Mouse (Mus musculus) stomach, embryonic 15.5 days (tissue): ENCODE data around the gene Trnt1. TPM values are rescaled to one million over a fixed set of nuclear protein-coding genes. Genes with fewer than 3 reads are reported as not detected.

ENCODE experiments used
- ATAC-seq: fragments of 200-750 bp; cut with Nextera tagmentation; 2 replicates; pipeline ENCODE4 v1.8.0; 2017; ENCODE audit warnings: low read depth, moderate number of reproducible peaks, moderate TSS enrichment; ENCODE audit not compliant: insufficient read depth, low FRiP score
- H3K27ac ChIP-seq: fragments of 300-500 bp; sonication (generic); 2 replicates; pipeline ENCODE4 v1.5.1; 2015; ENCODE audit warnings: mild to moderate bottlenecking, inconsistent platforms
- H3K27me3 ChIP-seq: fragments of 300-500 bp; sonication (generic); replicated peaks from 2 replicates; pipeline ENCODE4 v1.6.1; 2015; ENCODE audit warnings: inconsistent platforms
- H3K36me3 ChIP-seq: fragments of 300-500 bp; sonication (generic); 2 replicates; pipeline ENCODE4 v1.6.1; 2015; ENCODE audit warnings: inconsistent platforms
- H3K4me1 ChIP-seq: fragments of 300-500 bp; sonication (generic); 2 replicates; pipeline ENCODE4 v1.6.1; 2015; ENCODE audit warnings: inconsistent platforms
- H3K4me2 ChIP-seq: fragments of 300-500 bp; sonication (generic); 2 replicates; pipeline ENCODE4 v1.6.1; 2015; ENCODE audit warnings: mild to moderate bottlenecking, inconsistent platforms
- H3K4me3 ChIP-seq: fragments of 300-500 bp; sonication (generic); replicated peaks from 2 replicates; pipeline ENCODE4 v1.5.1; 2015; ENCODE audit warnings: inconsistent platforms
- H3K9ac ChIP-seq: fragments of 300-500 bp; sonication (generic); 2 replicates; pipeline ENCODE4 v1.6.1; 2015; ENCODE audit warnings: inconsistent platforms
- H3K9me3 ChIP-seq: fragments of 300-500 bp; sonication (generic); 2 replicates; pipeline ENCODE4 v1.6.1; 2016; ENCODE audit warnings: inconsistent platforms
- WGBS: fragments of 180-500 bp; shearing (Covaris S2); methylation state at CpG from one replicate; pipeline ENCODE4 v1.1.7; 2015; 5-methylcytosine and 5-hydroxymethylcytosine counted together
- polyA plus RNA-seq: library from polyadenylated mRNA; unstranded; fragments of >200 nt; fragmentation: Nextera tagmentation; extraction: Ambion mirVana; gene quantifications from 2 replicates; pipeline ENCODE4 v1.2.1, GENCODE M21; 2015

The Trnt1 gene
- polyA plus RNA-seq, result 52.5 and 56.7 TPM in 2 replicates

DNA sequence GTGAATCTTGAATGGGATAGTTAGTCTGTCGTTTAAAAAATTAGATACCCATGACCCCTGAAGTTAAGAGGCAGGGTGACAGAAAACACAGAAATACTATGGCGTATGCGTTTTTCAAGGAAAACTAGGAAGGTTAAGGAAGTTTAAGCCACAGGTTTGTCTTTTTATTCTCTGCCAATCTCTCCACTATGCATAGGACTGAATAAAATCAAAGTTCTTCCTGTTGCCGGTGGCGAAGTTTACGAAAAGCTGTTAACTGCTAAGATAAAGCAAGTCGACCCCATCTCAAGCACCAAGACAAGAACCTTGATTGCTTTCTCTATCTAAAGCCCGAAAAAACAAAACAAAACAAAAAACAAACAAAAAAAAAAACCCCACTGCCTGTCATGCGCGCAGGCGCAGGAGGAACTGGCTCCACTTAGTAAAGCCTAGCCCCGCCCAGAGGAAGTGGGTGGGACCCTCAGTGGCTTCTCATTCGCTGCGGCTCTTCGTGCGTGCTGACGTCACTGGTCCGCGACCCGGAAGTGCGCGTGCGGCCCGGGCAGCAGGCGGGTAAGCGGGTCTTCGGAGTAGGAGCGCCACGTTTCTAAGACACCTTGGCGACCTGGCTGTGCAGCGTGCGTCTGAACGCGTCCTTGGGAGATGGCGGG, at the start of gene Trnt1:
TSS of gene Trnt1 (plus strand) at position 481 of the 650 bp plus-strand sequence.
- peak within 1 kb of the TSS; percentile 48; the same call in 1 of the 2 replicates for H3K27ac ChIP-seq
- H3K4me1 ChIP-seq, result peaks cover 9% of the 10 kb centered on the region
- H3K4me2 ChIP-seq, result peak within 1 kb of the TSS; percentile 87
- ATAC-seq, result peak; percentile 100
- no peaks in the 10 kb centered on the region for H3K27me3 ChIP-seq
- H3K36me3 ChIP-seq, result peaks cover 4% of the 10 kb centered on the region; the same call in 1 of the 2 replicates
- peak within 1 kb of the TSS; percentile 89 for H3K4me3 ChIP-seq
- H3K9ac ChIP-seq, result peak within 1 kb of the TSS; percentile 53
- H3K9me3 ChIP-seq, result no peaks in the 10 kb centered on the region
- 8% methylated on average over 35 of the region's 35 CpGs for WGBS

DNA sequence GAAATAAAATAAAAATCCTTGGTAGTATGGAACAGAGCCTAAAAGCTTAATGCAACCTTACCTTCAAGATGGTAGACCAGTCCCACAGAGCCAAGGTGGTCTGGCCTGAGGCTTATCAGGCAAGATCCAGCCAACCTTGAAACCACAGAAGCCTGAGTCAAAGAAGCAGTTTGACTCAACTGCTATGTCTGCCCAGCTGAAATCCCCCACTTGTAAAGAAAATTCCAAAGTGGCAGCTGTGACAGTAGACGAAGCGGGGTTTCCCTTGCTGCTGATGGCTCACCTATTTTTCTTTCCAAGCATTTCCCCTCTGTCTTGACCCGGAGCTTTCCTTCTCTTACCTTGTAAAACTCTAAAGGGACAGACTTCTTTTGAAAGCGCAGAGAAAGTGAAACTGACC, 43.3 kb upstream of the Trnt1 start:
- no peak overlapping the region for H3K9ac ChIP-seq
- no peaks in the 10 kb centered on the region for H3K4me1 ChIP-seq
- WGBS, result 78% methylated on average over 4 of the region's 4 CpGs
- H3K27ac ChIP-seq, result no peak overlapping the region
- no peak overlapping the region for H3K4me2 ChIP-seq
- no peaks in the 10 kb centered on the region for H3K27me3 ChIP-seq
- no peak for ATAC-seq
- no peaks in the 10 kb centered on the region for H3K36me3 ChIP-seq
- H3K4me3 ChIP-seq, result no peak overlapping the region
- H3K9me3 ChIP-seq, result no peaks in the 10 kb centered on the region

GRCm38 (mm10) chr6:106726078-106726477, 42.8 kb upstream of the Trnt1 start:
- Histone ChIP-seq H3K9ac (no peak overlapping the region), H3K4me3 (no peak overlapping the region), H3K4me1 (no peaks in the 10 kb centered on the region), H3K36me3 (no peaks in the 10 kb centered on the region), H3K9me3 (no peaks in the 10 kb centered on the region), H3K4me2 (no peak overlapping the region), H3K27me3 (no peaks in the 10 kb centered on the region), H3K27ac (no peak overlapping the region)
- 70% methylated on average over 6 of the region's 6 CpGs for WGBS
- ATAC-seq, result no peak

DNA sequence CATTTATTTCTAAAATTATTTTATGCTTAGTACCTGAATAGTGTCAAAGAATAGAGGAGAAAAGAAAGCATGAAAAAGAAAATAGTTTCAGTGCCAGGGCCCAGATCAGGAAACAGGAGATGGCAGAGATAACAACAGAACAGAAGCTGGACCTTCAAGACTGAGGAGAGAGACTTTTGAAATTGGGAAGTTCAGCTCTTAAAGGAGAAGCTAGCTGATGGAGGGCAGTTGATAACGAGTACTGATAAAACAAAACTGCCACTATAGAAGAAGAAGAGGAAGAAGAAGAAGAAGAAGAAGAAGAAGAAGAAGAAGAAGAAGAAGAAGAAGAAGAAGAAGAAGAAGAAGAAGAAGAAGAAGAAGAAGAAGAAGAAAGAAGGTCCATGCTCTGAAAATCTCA, 41.2 kb upstream of the Trnt1 start:
- H3K27me3 ChIP-seq, result no peaks in the 10 kb centered on the region
- no peaks in the 10 kb centered on the region for H3K36me3 ChIP-seq
- no peaks in the 10 kb centered on the region for H3K9me3 ChIP-seq
- no peaks in the 10 kb centered on the region for H3K4me1 ChIP-seq
- 85% methylated on average over 1 of the region's 1 CpGs for WGBS
- no peak overlapping the region for H3K4me2 ChIP-seq
- no peak overlapping the region for H3K27ac ChIP-seq
- no peak overlapping the region for H3K9ac ChIP-seq
- no peak for ATAC-seq
- no peak overlapping the region for H3K4me3 ChIP-seq

DNA sequence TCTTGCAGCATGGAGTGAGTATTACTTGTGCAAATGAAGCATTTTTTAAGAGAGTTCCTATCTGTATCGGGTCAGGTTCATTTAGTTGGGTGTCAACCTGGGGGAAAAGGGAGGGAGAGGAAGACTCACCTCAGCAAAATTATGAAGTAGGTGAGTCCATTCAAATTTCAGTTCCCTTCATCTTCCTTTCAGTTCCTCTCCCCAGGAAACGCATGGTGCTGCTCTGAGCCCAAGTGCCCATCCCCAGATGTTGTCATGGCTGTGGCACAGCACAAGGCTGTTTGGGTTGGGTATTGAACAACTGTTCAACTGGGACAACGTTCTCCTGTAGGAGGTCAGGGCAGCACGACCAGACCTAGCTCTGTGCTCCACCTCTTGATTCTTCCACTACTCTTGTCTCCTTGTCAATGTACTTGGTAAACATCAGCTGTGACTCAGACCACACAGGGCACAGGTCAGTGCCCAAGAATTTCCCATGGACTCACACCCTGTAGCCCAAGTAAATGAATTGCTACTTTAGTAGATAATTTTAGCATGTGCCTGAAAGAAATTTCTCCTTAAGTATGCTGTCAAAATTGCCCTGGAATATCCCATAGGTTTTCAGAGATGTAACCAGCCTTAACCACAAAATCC, 39.1 kb upstream of the Trnt1 start:
- Histone ChIP-seq H3K9ac (no peak overlapping the region), H3K4me2 (no peak overlapping the region), H3K4me1 (no peaks in the 10 kb centered on the region), H3K27me3 (no peaks in the 10 kb centered on the region), H3K4me3 (no peak overlapping the region), H3K9me3 (no peaks in the 10 kb centered on the region), H3K36me3 (no peaks in the 10 kb centered on the region), H3K27ac (no peak overlapping the region)
- no peak for ATAC-seq
- WGBS, result 65% methylated on average over 4 of the region's 4 CpGs

- Histone ChIP-seq H3K36me3 (no peaks in the 10 kb centered on the region), H3K4me3 (no peak overlapping the region), H3K9me3 (no peaks in the 10 kb centered on the region), H3K4me1 (no peaks in the 10 kb centered on the region), H3K9ac (no peak overlapping the region), H3K27me3 (no peaks in the 10 kb centered on the region), H3K4me2 (no peak overlapping the region), H3K27ac (no peak overlapping the region)
- 77% methylated on average over 4 of the region's 4 CpGs for WGBS
- ATAC-seq, result no peak
Measured at GRCm38 (mm10) chr6:106732563-106732962, 36.4 kb upstream of the Trnt1 start.

- 71% methylated on average over 3 of the region's 3 CpGs for WGBS
Measured at GRCm38 (mm10) chr6:106738229-106738628, 30.7 kb upstream of the Trnt1 start.

DNA sequence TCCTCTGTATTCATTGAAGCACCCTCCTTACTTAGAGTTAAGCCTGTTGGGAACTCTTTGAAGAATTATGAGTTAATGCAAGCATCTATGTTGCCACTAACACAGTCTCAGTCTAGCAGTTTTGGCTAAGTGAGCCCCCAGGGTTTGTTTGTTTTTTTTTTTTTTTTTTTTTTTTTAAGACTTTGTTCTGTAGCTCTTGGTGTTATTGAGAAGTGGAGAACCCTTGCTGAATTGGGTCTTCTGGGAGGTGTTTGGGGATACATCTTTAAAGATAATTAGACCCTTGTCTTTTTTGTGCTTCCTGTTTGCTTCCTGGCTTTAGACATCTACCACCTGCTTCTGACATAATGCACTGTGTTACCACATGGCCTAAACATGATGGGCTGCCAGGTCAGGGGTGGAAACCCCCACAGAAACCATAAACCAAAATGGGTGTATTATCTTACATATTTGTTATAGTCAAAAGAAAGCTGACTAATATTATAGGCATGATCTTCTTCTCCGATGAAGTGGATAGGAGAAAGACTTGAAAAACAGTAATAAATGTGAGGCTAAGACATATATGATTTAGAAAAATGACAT, 28.6 kb upstream of the Trnt1 start:
- WGBS, result 72% methylated on average over 1 of the region's 1 CpGs
- no peaks in the 10 kb centered on the region for H3K36me3 ChIP-seq
- H3K4me1 ChIP-seq, result no peaks in the 10 kb centered on the region
- H3K27me3 ChIP-seq, result no peaks in the 10 kb centered on the region
- no peaks in the 10 kb centered on the region for H3K9me3 ChIP-seq
- no peak overlapping the region for H3K4me3 ChIP-seq
- H3K27ac ChIP-seq, result no peak overlapping the region
- H3K9ac ChIP-seq, result no peak overlapping the region
- H3K4me2 ChIP-seq, result no peak overlapping the region
- no peak for ATAC-seq

More at GRCm38 (mm10) chr6:106738229-106738628, 30.7 kb upstream of the Trnt1 start:
- H3K4me3 ChIP-seq, result no peak overlapping the region
- no peak overlapping the region for H3K27ac ChIP-seq
- H3K36me3 ChIP-seq, result no peaks in the 10 kb centered on the region
- H3K9me3 ChIP-seq, result no peaks in the 10 kb centered on the region
- no peak for ATAC-seq
- H3K4me1 ChIP-seq, result no peaks in the 10 kb centered on the region
- H3K27me3 ChIP-seq, result no peaks in the 10 kb centered on the region
- no peak overlapping the region for H3K9ac ChIP-seq
- no peak overlapping the region for H3K4me2 ChIP-seq

DNA sequence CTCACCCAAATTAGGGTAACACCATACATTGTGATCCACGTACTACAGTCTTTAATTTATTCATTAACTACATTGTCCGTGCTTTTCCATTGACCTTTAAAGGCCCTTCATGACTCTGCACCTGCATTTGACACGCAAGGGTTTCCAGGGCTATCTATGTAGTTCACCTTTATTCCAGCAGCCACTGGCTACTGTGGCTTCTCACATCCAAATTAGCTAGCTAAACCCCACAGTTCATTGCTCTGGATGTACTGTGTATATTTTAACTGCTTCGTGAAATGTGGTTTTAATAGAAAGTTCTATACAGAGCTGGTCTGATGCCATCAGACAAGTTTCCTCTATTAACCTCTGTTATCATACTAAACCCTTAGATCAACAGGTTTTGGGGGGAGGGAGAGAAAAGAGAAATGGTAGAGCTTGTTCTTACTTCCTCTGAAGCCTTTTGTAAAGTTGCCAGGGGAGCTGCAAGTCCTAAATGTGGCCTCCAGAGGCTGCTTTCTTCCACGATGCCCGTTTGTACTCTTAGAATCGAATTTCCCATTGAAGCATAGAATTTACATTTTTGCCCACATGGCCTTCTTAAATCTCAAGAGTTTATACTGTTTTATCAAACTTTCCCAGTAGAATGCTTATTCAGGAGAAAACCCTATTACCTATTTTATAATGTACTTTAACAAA, 25.2 kb upstream of the Trnt1 start:
- no peaks in the 10 kb centered on the region for H3K36me3 ChIP-seq
- no peak for ATAC-seq
- H3K27ac ChIP-seq, result no peak overlapping the region
- no peak overlapping the region for H3K9ac ChIP-seq
- no peaks in the 10 kb centered on the region for H3K9me3 ChIP-seq
- no peaks in the 10 kb centered on the region for H3K4me1 ChIP-seq
- no peaks in the 10 kb centered on the region for H3K27me3 ChIP-seq
- no peak overlapping the region for H3K4me2 ChIP-seq
- H3K4me3 ChIP-seq, result no peak overlapping the region
- 78% methylated on average over 7 of the region's 7 CpGs for WGBS

GRCm38 (mm10) chr6:106745673-106746394, 23.1 kb upstream of the Trnt1 start:
- no peak overlapping the region for H3K9ac ChIP-seq
- no peaks in the 10 kb centered on the region for H3K4me1 ChIP-seq
- WGBS, result 62% methylated on average over 7 of the region's 7 CpGs
- no peak overlapping the region for H3K4me3 ChIP-seq
- H3K9me3 ChIP-seq, result no peaks in the 10 kb centered on the region
- H3K27ac ChIP-seq, result no peak overlapping the region
- no peaks in the 10 kb centered on the region for H3K27me3 ChIP-seq
- H3K36me3 ChIP-seq, result no peaks in the 10 kb centered on the region
- H3K4me2 ChIP-seq, result no peak overlapping the region
- no peak for ATAC-seq

DNA sequence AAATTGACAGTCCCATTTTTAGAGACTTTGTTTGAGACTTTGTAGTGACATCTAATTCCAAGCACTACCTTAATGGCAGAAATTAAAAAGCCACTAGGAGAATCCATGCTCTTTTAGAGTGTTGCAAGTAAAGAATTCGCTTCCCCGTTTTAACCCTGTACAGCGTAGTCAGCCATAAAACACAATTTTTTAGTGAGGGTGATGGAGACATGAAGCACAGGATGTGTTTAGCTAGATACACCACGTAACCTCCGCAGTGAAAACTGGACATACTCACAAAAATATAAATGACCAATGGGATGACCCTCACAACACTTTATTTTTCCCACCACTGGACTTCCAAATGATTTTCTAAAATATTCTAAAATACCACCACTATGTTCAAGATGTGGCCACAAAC, 21.7 kb upstream of the Trnt1 start:
- Histone ChIP-seq H3K27ac (no peak overlapping the region), H3K27me3 (no peaks in the 10 kb centered on the region), H3K4me3 (no peak overlapping the region), H3K9ac (no peak overlapping the region), H3K4me1 (no peaks in the 10 kb centered on the region), H3K9me3 (no peaks in the 10 kb centered on the region), H3K36me3 (no peaks in the 10 kb centered on the region), H3K4me2 (no peak overlapping the region)
- no peak for ATAC-seq
- WGBS, result 91% methylated on average over 5 of the region's 5 CpGs
